Mouse (Mus musculus) right cerebral cortex, adult 18-20 months (tissue): ENCODE data around the gene Tmprss15.

Experiments
- DNase-seq: peaks from one replicate; pipeline ENCODE4 v3.0.0; 2022; ENCODE audit warnings: mixed read lengths

Gene Tmprss15

GRCm38 (mm10) chr16:79090997-79091396 lies at the start of gene Tmprss15:
Tmprss15 (minus strand) TSS chr16:79091097.
- no peak for DNase-seq

GRCm38 (mm10) chr16:79114879-79115278 lies 24.0 kb upstream of the Tmprss15 start:
- no peak for DNase-seq

- DNase-seq, result no peak
These were observed 18.6 kb upstream of the Tmprss15 start for GRCm38 (mm10) chr16:79109516-79109915.

- no peak for DNase-seq
These were observed 18.1 kb upstream of the Tmprss15 start for GRCm38 (mm10) chr16:79108969-79109368.

GRCm38 (mm10) chr16:79100325-79100724 lies 9.4 kb upstream of the Tmprss15 start:
- DNase-seq, result no peak

- no peak for DNase-seq
These were observed 7.4 kb upstream of the Tmprss15 start for GRCm38 (mm10) chr16:79098321-79098720.

GRCm38 (mm10) chr16:79086550-79086949 lies 4.3 kb downstream of the Tmprss15 start:
- no peak for DNase-seq

- no peak for DNase-seq
These were observed 27.0 kb downstream of the Tmprss15 start for GRCm38 (mm10) chr16:79063848-79064247.

GRCm38 (mm10) chr16:79058775-79059558 lies 31.9 kb downstream of the Tmprss15 start:
- peak; percentile 25 for DNase-seq

- DNase-seq, result no peak
These were observed 58.3 kb downstream of the Tmprss15 start for GRCm38 (mm10) chr16:79032593-79032992.

- no peak for DNase-seq
These were observed 88.1 kb downstream of the Tmprss15 start for GRCm38 (mm10) chr16:79002812-79003211.

GRCm38 (mm10) chr16:79001679-79002078 lies 89.2 kb downstream of the Tmprss15 start:
- DNase-seq, result no peak

GRCm38 (mm10) chr16:78976384-78976783 lies 114.5 kb downstream of the Tmprss15 start:
- no peak for DNase-seq

- no peak for DNase-seq
These were observed 116.8 kb downstream of the Tmprss15 start for GRCm38 (mm10) chr16:78974099-78974498.

- peak; percentile 7 for DNase-seq
These were observed 121.7 kb downstream of the Tmprss15 start for GRCm38 (mm10) chr16:78969091-78969731.

GRCm38 (mm10) chr16:78957434-78957833 lies 133.5 kb downstream of the Tmprss15 start:
- no peak for DNase-seq

GRCm38 (mm10) chr16:78950359-78950758 lies 140.5 kb downstream of the Tmprss15 start:
- no peak for DNase-seq

GRCm38 (mm10) chr16:78937755-78938154 lies 153.1 kb downstream of the Tmprss15 start:
- no peak for DNase-seq

- no peak for DNase-seq
These were observed 156.6 kb downstream of the Tmprss15 start for GRCm38 (mm10) chr16:78934298-78934697.

GRCm38 (mm10) chr16:78931287-78932025 lies 159.4 kb downstream of the Tmprss15 start:
- DNase-seq, result no peak

- DNase-seq, result no peak
These were observed 160.3 kb downstream of the Tmprss15 start, which contains the start of gene Chodl for GRCm38 (mm10) chr16:78930382-78931286. Chodl (plus strand) TSS chr16:78930948.

- DNase-seq, result no peak
These were observed 168.3 kb downstream of the Tmprss15 start for GRCm38 (mm10) chr16:78922644-78923043.
